Mouse (Mus musculus) spleen, postnatal 4 days (tissue): ENCODE data around the gene Olfr1263.

ENCODE experiments used
- DNase-seq, 2 experiments: peaks; one replicate each; pipeline ENCODE4 v3.0.0; 2022; ENCODE audit warnings: low spot score in 2 of 2

Gene Olfr1263

GRCm38 (mm10) chr2:90011831-90012230 is at the start of gene Olfr1263:
Olfr1263 (plus strand) TSS chr2:90012131.
- no peak for DNase-seq

DNA sequence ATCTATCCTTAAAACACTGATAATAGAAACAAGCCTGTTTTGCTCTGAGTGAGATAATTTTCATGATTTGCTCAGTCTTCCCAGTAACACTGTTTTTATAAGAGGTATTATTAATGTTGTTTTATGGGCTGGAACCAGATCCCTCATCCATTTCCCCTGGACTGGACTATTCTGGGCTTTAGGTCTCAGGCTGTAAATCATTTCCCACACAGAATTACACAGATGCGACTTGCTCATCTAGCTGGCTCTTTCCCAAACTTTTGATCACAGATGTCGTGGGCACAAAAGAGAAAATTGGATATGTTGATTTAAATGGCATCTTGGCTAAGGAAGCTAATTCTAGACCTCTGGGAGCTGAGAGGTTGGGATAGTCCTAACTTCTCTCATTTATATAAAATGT is 37.7 kb upstream of the Olfr1263 start, which contains the start of gene Olfr1260:
Gene Olfr1260 (plus strand): TSS at position 157 of the 400 bp plus-strand sequence.
- no peak for DNase-seq

DNA sequence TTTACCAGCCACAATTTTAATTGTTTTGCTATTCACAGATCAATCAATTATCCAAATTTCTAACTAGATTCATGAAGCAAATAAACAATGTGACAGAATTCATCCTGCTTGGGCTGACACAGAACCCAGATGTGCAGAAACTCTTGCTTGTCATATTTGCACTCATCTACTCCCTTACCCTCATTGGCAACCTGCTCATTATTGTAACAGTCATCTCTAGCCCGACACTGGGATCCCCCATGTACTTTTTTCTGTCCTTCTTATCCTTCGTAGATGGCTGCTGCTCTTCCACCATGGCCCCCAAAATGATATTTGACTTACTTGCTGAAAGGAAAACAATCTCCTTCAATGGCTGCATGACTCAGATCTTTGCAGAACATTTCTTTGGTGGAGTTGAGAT is 34.2 kb upstream of the Olfr1263 start:
- DNase-seq = no peak

DNA sequence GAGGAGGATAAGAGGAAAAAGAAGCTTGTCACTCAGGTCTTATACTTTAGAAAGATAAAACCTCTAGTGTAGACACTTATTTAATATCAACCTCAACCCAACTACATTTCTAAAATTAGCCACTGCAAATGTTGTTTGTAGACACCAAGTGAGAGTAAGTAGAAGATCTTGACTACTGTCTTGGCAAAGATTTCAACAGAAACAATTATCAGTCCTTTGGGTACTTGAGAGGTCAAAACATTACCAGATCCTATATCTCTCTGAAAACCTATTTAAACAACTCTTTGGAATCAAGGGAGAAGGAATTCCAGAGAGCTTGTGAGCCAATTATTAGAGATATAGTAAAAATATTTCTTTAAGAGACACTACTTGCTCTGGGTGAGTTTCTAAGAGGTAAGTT is 21.0 kb upstream of the Olfr1263 start, which contains the start of gene Olfr1261:
Gene Olfr1261 (plus strand): TSS at position 301 of the 400 bp plus-strand sequence.
- DNase-seq = no peak

DNA sequence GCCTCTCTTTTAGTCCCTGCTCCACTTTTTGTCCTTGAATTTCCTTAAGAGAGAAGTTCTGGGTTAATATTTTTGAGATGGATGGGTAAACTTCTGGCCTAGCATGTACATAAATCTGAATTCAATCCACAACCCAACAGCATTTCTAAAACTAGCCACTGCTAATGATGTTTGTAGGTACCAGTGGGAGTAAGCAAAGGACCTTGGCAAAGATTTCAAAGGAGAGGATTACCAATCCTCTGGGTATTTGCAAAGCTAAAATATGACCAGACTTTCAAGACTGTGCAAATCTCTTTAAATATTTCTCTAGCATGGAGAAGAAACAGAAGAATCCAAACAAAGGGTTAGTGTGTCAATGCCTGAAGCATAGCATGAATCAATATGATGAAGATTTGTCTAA is 12.1 kb upstream of the Olfr1263 start, which contains the start of gene Olfr1262:
Gene Olfr1262 (plus strand): TSS at position 301 of the 400 bp plus-strand sequence.
- no peak for DNase-seq

GRCm38 (mm10) chr2:90025477-90025876 is 13.5 kb downstream of the Olfr1263 start, which contains the start of gene Olfr1264:
Olfr1264 (minus strand) TSS chr2:90025577.
- no peak for DNase-seq

- DNase-seq = no peak
These were observed 23.1 kb downstream of the Olfr1263 start, which contains the start of gene Olfr1265 for GRCm38 (mm10) chr2:90035037-90035436. Olfr1265 (plus strand) TSS chr2:90035337.

GRCm38 (mm10) chr2:90063494-90063893 is 51.6 kb downstream of the Olfr1263 start, which contains the start of gene Olfr140:
Olfr140 (minus strand) TSS chr2:90063594.
- DNase-seq = no peak
